Mouse (Mus musculus): ENCODE results near the gene Ube2e1.
A peak's percentile ranks its signal among the peaks of the same experiment; 100 is the strongest.
"Not testable (repeated sequence)": the region's sequence is repeated elsewhere in the genome, so short reads cannot be mapped to it uniquely, and the experiment has no call there.

The Ube2e1 gene

DNA sequence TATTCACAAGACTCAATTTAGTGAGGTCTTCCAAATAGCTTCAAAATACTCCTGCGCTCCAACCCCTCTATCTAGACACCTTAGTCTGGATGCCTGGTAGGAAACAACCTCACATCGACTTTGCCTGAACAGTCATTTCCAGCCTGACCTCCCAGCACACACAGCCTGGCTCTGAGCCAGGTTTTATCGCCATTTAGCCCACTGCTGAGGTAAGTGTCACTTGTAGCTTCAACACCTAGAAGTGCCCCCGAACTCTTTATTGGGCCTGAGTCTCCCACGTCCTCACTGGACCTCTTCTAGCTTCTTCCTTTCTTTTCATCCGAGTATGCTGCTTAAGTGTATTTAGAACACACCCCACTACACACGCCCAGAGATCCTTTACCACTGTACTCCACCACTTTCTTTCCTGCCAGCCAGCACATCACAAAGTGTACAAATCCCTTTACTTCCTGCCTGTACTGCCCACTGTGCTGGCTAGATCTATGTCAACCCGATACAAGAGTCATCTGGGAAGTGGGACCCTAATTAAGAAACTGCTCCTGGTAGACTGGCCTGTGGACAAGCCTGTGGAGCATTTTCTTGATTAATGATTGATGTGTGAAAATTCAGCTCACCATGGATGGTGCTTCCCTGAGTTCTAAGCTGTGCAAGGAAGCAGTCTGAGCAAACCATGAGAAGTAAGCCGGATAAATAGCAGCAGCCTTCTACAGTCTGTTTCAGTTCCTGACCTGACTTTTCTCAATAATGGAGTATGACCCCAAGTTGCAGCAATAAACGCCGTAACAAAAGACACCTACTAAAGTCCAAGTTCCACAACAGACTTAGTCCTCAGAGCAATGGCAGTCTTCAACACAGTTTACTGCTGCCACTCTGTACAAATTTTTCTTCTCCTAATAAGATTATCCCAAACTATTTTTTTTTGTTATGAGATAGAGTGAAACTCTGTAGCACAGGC lies 13.9 kb downstream of the Ube2e1 start:
- no peak for DNase-seq (ENCODE audit: low spot score)

DNA sequence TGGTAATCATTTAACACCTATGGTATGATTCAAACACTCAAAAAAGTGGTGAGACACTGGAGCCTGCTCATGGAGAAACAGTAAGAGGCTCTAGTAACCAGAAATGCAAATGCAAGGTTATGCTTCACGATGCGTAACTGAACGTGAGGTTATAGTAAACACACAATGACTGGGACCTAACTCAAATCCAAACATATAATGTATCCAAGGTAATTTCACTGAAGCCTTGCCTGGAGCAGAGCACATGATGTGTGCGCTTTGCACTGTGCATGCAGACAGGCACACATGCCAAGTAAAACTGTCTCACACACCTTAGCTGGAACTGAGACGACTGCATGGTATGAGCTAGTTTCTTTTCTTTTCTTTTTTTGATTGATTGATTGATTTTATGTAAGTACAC lies 27.5 kb downstream of the Ube2e1 start:
- no peak for DNase-seq (ENCODE audit: low spot score)

DNA sequence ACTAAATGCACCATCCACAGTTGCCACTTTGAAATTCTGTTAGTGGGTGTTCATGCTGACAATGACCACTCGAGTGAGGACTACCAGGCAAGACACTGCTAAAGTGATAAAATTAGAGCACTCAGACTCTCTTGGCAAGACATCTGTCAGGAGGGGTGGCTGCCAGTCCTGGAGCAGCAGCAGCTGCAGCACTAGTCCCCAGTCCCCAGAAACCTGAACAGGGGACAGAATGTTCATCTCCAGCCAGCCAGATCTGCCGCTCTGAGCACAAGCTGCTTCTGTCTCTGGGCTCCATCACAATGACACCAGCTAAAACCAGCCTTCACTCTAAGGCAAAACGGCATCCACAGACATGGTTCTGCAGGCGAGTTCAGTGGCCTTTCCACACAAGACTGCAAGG lies 28.4 kb downstream of the Ube2e1 start:
- peak; percentile 30 for DNase-seq (ENCODE audit: low spot score)

DNA sequence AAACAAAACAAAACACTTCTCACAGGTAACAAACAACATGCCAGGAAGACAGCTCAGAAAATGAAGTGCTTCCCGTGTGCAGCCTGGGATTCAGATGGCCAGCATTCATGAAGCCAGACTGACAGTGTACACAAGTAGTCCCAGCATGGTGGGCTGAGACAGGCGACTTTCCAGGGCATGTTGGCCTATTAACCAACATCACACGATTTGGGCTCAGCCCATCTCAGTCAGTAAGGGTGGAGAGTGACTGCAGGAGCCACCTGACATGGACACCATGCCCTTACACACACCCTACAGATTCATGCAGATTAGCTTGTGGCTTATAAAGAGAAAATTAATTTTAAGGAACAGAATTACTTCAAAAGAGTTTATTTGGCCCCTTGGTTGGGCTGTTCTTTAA lies 28.9 kb downstream of the Ube2e1 start:
- DNase-seq (ENCODE audit: low spot score) = no peak

DNA sequence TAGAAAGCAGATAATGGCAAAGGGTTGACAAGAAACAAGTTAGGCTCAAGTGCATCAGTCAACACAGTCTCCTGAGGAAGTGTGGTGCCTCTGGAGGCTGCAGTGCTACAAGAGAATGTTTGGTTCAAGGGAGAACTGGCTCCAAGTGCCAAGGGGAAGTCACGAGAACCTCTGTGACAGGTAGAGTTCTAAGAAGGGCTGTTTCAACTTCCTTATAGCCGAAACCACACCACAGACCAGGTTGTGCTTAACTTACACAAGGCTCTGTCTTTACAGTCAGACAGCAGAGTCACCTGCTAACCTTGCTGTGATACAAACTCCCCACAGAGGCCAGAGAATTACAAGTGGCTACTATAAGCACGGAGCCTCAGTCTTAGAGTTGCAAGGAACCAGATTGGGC lies 30.1 kb downstream of the Ube2e1 start:
- no peak for DNase-seq (ENCODE audit: low spot score)

DNA sequence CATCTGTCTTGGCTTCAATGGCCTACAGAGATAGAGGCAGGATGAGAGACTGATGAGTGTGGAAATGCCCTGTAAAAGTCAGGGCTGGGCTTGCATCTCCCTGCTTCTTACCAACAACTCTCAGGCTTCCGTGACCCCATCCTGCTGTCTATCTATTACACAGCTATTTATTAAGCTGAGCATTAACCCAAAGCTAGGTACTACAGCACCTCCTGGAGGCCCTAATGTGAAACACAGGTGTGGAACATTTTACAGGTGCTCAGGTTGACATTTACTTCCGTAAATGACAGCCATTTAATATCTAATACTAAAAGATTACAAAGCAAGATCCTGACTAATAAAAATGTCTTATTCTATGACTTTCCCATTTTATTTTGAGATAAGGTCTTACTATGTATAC lies 31.0 kb downstream of the Ube2e1 start:
- no peak for DNase-seq (ENCODE audit: low spot score)

DNA sequence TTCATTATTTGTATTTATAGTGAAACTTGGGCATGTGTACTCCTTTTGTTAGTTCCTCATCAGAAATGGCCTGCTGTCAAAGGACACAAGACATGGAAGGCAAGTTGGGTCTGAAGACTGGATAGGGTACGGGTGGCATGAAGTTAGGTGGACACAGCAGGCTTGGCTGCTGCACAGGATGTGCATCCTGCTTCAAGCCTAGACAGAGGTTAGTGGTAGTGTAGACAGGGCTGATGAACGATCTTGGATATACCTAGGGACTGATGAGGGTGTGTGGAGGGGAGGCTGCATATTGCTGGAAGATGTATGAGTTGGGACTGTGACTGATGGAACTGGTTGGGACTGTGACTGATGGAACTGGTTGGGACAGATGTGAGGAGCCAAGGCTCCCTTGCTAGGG lies 32.8 kb downstream of the Ube2e1 start:
- no peak for DNase-seq (ENCODE audit: low spot score)

DNA sequence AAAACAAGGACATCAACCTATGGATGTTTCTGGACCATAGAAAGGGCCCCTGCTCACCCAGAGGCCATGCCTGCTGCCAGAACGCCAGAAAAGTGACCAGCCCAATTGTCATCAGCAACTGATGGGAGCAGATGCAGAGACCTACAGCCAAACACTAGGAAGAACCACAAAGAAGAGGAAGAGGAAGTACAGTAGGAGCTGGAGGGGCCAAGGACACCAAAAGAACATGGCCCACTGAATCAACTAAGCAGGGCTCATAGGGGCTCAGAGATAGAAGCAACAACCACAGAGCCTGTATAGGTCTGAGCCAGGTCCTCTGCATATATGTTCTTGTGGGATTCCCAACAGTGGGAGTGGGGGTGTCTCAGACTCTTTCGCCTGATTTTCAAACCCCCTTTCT lies 34.2 kb downstream of the Ube2e1 start:
- no peak for DNase-seq (ENCODE audit: low spot score)

DNA sequence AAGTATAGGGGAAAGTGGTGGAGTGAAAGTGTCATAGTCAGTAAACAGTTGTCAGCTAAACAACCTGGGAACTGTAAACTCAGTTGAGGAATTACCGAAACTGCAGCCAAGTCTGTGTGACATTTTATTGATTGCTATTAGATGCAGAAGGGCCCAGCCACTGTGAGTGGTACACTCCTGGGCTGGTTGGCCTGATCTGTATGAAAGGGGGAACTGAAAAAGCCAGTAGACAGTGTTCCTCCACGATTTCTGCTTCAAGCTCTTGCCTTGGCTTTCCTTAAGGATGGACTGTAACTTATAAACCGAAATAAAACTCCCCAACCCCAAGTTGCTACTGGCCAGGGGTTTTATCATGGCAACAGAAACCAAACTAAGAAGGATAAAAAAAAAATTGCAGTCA lies 39.1 kb downstream of the Ube2e1 start:
- no peak for DNase-seq (ENCODE audit: low spot score)

DNA sequence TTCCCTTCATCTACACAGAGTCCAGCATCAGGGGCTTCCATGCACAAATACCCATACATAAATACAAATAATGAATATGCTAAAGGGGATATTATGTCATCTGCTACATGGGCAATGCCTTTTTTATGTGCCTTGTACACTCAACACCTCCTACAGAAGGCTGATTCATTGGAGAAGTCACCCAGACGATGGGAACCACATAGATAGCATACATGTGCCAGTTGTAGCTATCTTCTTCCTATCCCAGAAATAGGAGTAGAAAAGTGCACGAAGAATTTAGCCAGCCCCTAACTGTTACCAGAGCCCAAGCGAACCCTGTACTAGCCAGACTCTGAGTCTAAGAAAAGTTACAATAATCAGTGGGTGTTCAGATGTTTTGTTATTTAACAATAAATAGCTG lies 39.5 kb downstream of the Ube2e1 start:
- DNase-seq (ENCODE audit: low spot score) = no peak

DNA sequence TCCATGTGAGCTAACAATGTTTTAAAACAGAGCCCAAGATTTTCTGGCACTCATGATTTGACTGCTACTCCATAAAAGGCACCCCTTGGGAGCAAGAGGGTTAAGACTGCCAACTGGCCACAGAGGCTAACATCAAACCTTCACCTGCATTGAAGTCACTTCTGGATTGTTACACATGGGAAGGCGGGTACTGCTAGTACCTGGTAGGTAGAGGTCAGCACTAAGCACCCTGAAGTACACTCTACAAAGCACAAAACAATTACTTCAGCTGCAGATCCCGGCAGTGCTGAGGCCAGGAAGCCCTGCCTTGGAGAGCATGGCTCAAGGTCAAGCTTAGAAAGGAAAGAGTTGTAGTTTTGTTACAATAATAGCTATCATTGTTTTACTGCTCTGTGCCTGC lies 44.3 kb downstream of the Ube2e1 start:
- DNase-seq (ENCODE audit: low spot score) = no peak

DNA sequence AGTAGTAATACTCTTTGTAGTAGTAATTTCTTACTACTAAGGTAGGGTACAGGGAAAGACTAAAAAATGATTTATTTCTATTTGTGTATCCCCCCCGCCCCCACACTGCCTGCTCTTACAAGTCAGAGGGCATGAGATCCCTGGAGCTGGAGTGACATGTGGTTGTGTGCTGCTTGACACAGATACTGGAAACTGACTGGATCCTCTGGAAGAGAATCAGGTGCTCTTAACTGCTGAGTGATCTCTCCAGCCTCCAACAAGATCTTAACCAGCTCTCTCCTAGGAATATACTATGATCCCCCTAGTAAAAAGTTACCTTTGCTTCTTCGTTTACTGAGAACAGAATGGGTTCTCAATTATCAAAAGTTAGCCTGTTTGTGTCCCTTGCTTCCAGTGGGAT lies 45.2 kb downstream of the Ube2e1 start:
- DNase-seq (ENCODE audit: low spot score) = no peak

DNA sequence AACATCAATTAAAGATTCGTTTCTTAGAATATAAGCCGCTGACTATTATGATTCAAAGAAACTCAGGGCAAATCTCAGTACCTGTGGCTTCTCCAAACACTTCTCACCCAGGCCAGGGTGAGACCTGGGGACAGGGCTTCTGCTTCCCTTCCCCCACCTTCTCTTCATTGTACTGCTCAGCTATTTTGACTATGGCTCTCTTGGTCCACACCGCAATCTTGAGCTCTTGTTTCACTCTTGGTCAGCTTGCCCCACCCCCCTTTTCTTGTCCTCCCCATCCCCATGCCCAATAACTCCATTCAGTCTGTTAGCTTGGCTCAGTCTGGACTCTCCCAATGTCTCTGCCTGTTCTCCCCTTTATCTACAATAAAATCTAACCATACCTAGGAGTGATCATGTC lies 46.2 kb downstream of the Ube2e1 start:
- no peak for DNase-seq (ENCODE audit: low spot score)

DNA sequence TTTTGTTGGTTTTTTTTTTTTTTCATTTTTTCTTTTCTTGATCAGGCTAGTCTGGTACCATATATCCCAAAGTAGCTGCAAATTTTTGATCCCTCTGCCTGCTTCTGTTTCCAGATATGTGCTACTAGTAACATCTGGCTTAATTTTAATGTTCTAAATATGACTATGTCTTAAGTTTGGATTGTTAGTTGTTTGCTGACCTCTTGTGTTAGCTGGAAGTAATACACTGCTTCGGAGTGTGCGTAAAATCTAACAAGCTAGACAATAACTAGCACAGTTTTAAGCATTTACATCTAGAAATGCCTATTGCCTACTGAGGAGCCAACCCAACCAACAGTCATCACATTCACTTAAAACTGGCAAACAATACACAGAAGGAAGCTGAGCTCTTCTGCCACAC lies 47.1 kb downstream of the Ube2e1 start:
- peak; percentile 29 for DNase-seq (ENCODE audit: low spot score)

DNA sequence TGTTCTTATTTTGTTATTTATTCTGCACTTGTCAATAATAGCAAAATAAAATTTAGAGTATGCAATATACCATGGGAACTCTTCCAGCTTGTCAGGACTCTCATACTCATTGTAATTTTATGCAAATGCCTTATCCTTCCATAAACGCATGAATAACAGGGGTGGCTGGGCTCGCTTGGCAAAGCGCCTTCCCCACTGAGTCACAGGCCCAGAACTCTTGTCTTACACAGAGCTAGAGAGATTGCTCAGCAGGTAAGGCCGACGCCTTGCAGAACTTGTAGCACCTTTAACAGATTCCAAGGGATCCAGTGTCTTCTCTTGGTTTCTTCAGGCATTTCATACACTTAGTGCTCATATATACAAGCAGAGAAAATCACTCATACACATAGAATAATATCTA lies 51.3 kb downstream of the Ube2e1 start:
- DNase-seq (ENCODE audit: low spot score) = no peak

DNA sequence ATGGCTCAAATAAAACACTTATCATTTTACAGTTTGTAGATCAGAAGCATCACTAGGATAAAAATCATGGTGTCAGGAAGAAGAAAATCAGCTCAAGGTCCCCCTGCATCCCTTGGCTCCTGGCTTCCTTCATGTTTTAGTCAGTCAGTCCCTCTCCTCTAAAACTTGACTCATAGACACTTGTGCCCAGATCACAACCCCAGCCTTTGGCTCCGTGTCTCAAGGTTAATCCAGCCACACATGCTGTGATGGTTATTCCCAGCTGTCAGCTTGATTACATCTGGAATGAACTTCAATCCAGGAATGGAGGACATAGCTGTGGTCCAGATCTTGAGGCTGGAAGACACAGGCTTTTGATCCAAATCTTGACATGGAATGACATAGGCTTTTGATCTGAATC lies 57.1 kb downstream of the Ube2e1 start:
- no peak for DNase-seq (ENCODE audit: low spot score)

DNA sequence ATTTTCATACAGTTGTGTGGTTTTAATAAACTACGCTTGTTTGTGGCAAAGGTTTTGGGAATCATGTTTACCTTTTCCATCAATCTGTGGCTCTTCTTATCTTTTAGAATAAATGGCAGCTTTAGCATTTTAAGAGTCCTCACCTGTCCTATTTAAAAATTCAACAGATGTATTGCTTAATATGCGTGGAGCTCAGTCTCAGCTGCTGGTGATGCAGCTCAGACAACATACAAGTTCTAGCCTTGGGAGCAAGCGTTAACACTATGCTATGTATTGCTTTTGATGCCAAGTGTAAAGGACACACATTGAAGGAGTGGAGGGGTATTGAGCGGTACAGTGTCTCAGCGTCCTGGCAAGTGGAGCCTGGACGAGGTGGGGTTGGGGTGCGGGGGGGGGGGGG lies 60.0 kb downstream of the Ube2e1 start:
- DNase-seq (ENCODE audit: low spot score) = peak; percentile 11

DNA sequence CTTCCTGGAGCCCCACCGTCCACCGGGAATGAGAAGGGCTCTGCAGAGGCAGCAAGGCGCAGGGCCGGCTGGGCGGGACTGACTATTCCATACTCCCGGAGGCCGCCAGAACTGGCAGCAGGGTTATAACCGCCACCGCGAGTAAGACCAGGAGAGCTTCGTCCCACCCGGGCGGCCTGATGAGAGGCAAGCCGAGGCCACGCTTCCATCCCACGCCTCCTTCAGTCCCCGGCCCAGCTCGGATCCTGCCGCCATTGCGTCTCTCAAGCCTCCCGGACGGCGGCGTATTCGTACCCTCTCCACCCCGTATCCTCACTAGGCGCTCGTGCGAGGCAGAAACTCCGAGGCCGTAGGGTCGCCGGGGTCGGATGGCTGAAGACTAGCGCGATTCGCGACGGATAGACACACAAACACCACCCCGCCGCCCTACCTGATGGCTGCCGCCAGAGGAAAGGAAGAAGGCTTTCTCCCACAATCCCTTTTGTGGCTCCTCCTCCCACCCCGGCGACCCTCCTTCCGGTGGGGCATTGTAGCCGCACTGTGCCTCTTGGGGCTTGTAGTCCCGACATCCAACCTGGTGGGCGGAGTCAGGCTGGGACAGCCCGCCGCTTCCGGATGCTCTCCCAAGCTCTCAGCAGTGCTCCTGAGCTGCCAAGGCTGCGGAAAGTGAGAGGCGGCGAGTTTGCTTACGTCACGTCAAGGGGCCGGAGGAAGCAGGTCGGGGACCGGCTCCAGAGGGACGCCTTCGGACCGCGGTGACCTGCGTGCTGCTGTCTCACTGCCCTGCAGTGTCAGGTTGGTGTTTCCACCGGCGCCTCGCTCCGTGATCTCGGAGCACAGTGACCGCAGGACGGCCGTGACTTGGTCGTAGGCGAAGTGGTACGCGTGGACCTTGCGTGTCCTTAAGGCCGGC lies 60.9 kb downstream of the Ube2e1 start, which contains the start of the genes Nkiras1 and Rpl15:
Gene Nkiras1 (plus strand): TSS at position 608 of the 913 bp plus-strand sequence.
Gene Rpl15 (minus strand): TSS at position 863 of the 913 bp plus-strand sequence.
- DNase-seq (ENCODE audit: low spot score) = peak; percentile 97

DNA sequence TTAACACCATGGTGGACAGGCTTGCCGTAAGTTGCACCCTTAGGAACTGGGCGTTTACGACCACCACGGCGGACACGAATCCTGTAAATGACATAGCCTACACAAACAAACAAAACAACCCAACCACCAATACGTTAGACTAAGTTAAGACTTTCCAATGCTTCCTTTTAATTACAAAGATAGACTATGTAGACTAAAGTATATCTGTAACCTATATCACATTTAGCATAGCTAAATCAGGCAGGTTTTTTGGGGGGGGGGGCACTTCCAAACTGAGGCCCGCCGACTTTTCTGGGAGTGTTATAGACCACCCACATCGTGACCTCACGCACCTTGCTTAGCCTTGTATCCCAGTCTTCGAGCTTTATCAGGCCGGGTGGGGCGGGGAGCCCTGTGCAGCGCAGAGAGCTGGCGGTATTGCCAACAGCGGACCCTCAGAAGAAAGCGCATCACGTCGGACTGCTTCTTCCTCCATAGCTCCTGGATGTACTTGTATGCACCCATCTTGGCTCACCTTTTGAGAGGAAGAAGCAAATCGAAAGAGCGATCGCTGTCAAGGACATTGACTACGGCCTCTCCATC lies 61.6 kb downstream of the Ube2e1 start:
- DNase-seq (ENCODE audit: low spot score) = not testable (repeated sequence)

DNA sequence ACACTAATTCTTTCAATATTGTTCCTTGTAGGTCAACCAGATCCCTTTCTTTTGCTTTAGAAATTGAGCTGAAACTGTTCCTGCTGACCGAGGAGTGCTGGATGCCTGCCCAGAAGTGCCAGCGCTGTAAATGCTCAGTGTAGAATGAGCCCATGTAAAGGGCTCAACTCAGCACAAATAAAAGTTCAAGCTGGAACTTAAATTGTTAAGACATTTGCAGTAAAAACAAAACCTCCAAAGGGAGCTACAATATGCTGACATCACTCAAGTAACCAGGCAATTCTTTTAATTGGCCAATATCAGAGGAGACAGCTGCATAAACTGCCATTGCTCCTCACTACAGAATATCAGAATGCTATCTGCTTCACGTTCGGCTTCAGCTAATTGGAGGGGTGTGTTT lies 68.2 kb downstream of the Ube2e1 start:
- DNase-seq (ENCODE audit: low spot score) = peak; percentile 24

DNA sequence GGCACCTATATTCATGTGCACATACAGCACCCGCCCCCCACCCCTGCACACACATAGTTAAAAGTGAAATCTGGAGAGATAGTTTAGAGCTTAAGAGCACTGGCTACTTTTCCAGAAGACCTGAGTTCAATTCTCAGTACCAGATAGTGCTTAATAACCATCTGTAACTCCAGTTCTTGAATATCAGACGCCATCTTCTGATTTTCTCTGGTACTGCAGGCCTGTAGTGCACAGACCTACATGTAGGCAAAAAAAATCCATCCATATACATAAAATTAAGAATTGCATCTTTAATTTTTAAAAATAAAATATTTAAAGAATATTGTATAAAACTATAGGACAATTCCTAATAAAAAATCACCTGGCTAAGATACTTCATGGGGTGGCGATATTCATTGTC lies 70.5 kb downstream of the Ube2e1 start:
- no peak for DNase-seq (ENCODE audit: low spot score)

DNA sequence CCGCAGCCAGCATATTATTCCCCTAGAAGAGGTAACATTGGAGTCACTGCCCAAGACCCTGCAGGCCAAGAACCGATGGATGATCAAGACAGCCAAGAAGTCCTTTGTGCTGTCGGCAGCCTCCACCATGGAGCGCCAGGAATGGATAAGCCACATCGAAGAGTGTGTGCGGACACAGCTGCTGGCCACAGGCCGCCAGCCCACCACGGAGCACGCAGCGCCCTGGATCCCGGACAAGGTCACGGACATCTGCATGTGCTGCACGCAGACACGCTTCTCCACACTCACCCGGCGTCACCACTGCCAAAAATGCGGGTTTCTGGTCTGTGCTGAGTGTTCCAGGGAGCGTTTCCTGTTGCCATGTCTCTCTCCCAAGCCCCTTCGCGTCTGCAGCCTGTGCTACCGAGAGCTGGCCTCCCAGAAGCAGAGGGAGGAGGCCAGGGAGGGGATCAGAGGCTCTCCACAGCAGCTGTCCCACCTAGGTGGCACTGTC lies 89.0 kb downstream of the Ube2e1 start:
- no peak for DNase-seq (ENCODE audit: low spot score)
